Mouse (Mus musculus) pancreas, adult 10 weeks (tissue): ENCODE data around the gene Pyroxd2. TPM values are rescaled to one million over a fixed set of nuclear protein-coding genes. Genes with fewer than 3 reads are reported as not detected.

Experiments used
- polyA plus RNA-seq: library from polyadenylated mRNA; stranded (reverse); fragments of 350-450 nt; fragmentation: Illumina TruSeq; extraction: RNeasy Lipid Tissue Mini Kit (QIAGEN cat#74804); gene quantifications from one replicate; pipeline ENCODE4 v1.2.3, GENCODE M21; 2015; ENCODE audit warnings: low read depth, low replicate concordance; ENCODE audit not compliant: insufficient read depth

Gene Pyroxd2
- polyA plus RNA-seq, result 1.8 TPM

DNA sequence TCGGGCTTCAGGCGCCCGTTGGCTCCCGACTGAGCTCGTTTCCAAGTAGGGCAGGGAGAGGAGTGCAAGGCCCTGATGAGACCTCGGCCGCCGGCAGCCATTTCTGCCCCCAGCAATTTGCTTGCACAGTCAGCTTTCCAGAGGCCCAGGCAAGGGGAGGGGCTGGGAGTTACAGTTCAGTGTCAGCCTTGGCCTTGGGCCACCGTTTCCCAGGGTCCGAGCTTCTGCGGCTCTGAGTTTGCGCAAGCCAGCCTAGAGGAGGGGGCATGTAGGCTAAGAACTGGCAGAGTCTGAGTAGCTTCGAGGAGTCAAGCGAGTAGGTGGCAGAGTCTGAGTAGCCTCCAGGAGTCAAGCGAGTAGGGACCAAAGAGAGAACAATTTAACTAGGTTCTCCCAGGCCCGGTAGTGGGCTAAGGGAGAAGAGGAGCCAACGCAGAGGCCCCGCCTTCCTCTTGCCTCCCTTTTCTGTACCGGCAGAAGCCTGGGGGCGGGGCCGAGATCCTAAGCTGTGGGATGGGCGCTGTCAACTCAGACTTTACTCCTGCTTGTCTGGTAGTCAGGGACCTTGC, at the start of gene Pyroxd2:
Gene Pyroxd2, minus strand, starts transcription at position 413 of the 569 bp plus-strand sequence.

GRCm38 (mm10) chr19:42779531-42780155, 27.1 kb upstream of the Pyroxd2 start, which contains the start of gene Hps1:
TSS of gene Hps1 (minus strand) at chr19:42779978.

Other genes starting within 250 kb of the Pyroxd2 start
- gene R3hcc1l, start 234.0 kb downstream of the Pyroxd2 start, polyA plus RNA-seq, result 6.8 TPM
- gene Loxl4, start 140.0 kb downstream of the Pyroxd2 start, polyA plus RNA-seq, result 0.35 TPM
- gene Hps1, start 27.2 kb upstream of the Pyroxd2 start, polyA plus RNA-seq, result 3.5 TPM